Mouse (Mus musculus) adipose tissue, adult 10 weeks (tissue): ENCODE measurements around the gene Esr2. TPM values are rescaled to one million over a fixed set of nuclear protein-coding genes. Genes with fewer than 3 reads are reported as not detected.

Source experiments
- polyA plus RNA-seq: library from polyadenylated mRNA; stranded (reverse); fragments of 350-450 nt; fragmentation: Illumina TruSeq; extraction: RNeasy Lipid Tissue Mini Kit (QIAGEN cat#74804); gene quantifications from one replicate; pipeline ENCODE4 v1.2.3, GENCODE M21; 2014; ENCODE audit warnings: low read depth, low replicate concordance

Esr2 gene
- 2.4 TPM for polyA plus RNA-seq

DNA sequence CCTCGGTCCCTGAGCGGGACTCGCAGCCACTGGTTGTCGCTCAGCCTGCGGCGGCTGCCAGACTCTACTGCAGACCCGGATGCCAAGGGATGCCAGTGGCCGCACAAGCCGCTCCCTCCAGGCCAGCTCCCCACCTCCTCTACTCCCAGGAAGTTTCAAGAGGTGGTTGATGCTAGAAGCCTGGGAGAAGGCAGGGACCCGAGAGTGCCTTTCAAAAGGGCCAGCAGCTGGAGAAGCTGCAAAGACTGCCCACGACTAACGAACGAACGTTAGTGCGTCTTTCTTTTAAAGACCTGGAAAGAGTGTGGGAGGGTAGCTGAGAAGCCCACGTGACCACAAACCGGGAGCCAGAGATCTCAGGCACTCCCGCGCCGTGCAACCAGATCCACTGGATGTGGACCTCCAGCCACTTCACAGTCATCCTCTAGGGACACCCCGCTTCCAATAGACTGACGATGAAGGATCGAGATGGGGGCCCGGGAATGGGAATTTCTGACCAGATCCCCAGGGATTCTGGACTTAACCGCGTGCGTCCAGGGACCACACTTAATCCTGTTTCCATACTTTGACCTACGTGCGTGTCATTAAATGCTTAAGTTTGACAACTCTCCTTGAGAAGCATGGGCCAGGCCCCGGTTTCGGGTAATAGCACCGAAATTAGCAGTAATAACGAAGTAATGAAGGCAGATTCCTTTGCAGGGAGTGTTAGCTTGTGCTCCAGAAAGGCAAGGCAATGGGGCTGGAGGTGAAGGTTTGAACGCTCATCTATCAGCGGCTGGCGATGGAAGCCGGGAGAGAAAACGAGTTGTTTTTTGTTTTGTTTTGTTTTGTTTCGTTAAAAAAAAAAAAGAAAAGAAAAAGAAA is at the start of gene Esr2:
TSS of gene Esr2 (minus strand) at position 260 of the 864 bp plus-strand sequence.

Other genes starting within 250 kb of the Esr2 start
- gene Tex21, start 69.5 kb upstream of the Esr2 start, polyA plus RNA-seq, result 2.6 TPM
- gene Mthfd1, start 78.0 kb upstream of the Esr2 start, polyA plus RNA-seq, result 22.0 TPM
- 0.29 TPM for gene Akap5, start 147.6 kb upstream of the Esr2 start, polyA plus RNA-seq
- 8.8 TPM for gene Zbtb25, start 192.3 kb upstream of the Esr2 start, polyA plus RNA-seq
- gene Zbtb1, start 193.0 kb upstream of the Esr2 start, polyA plus RNA-seq, result 5.6 TPM
- 33.5 TPM for gene Hspa2, start 226.9 kb upstream of the Esr2 start, polyA plus RNA-seq
- 22.2 TPM for gene Ppp1r36, start 240.3 kb upstream of the Esr2 start, polyA plus RNA-seq